Mouse (Mus musculus) lung, postnatal 10 days (tissue): Measurements from ENCODE around the gene Cish.

Experiments
- DNase-seq: peaks from one replicate; pipeline ENCODE4 v3.0.0; 2021

The Cish gene

GRCm38 (mm10) chr9:107324799-107325561, 29.2 kb downstream of the Cish start:
- no peak for DNase-seq

- peak; percentile 55 for DNase-seq
These were observed 30.1 kb downstream of the Cish start for GRCm38 (mm10) chr9:107325904-107326303.

GRCm38 (mm10) chr9:107327879-107328620, 32.2 kb downstream of the Cish start:
- peak; percentile 75 for DNase-seq

- no peak for DNase-seq
These were observed 35.0 kb downstream of the Cish start for GRCm38 (mm10) chr9:107330791-107331190.

- DNase-seq: no peak
These were observed 37.9 kb downstream of the Cish start for GRCm38 (mm10) chr9:107333686-107334085.

- no peak for DNase-seq
These were observed 38.5 kb downstream of the Cish start for GRCm38 (mm10) chr9:107334356-107334755.

- DNase-seq: no peak
These were observed 39.2 kb downstream of the Cish start for GRCm38 (mm10) chr9:107335046-107335445.

- DNase-seq: peak; percentile 78
These were observed 40.1 kb downstream of the Cish start for GRCm38 (mm10) chr9:107335909-107336308.

GRCm38 (mm10) chr9:107336386-107336785, 40.6 kb downstream of the Cish start:
- DNase-seq: no peak

GRCm38 (mm10) chr9:107338172-107338883, 42.5 kb downstream of the Cish start, which contains the start of gene Hemk1:
Gene Hemk1, minus strand, starts transcription at chr9:107338350.
- peak; percentile 89 for DNase-seq

GRCm38 (mm10) chr9:107340267-107340859, 44.5 kb downstream of the Cish start, which contains the start of gene 6430571L13Rik:
Gene 6430571L13Rik, plus strand, starts transcription at chr9:107340602.
- DNase-seq: peak; percentile 97

GRCm38 (mm10) chr9:107340911-107341645, 45.3 kb downstream of the Cish start:
- DNase-seq: no peak

- no peak for DNase-seq
These were observed 46.4 kb downstream of the Cish start for GRCm38 (mm10) chr9:107342201-107342709.

GRCm38 (mm10) chr9:107343146-107343943, 47.5 kb downstream of the Cish start:
- no peak for DNase-seq

- DNase-seq: no peak
These were observed 48.2 kb downstream of the Cish start for GRCm38 (mm10) chr9:107344027-107344426.

- no peak for DNase-seq
These were observed 50.3 kb downstream of the Cish start for GRCm38 (mm10) chr9:107346081-107346480.

GRCm38 (mm10) chr9:107347586-107348183, 51.9 kb downstream of the Cish start:
- no peak for DNase-seq

GRCm38 (mm10) chr9:107349321-107349720, 53.5 kb downstream of the Cish start:
- DNase-seq: no peak
